Mouse (Mus musculus): ENCODE results near the gene Gm49396. TPM values are rescaled to one million over a fixed set of nuclear protein-coding genes. Genes with fewer than 3 reads are reported as not detected.

Gene Gm49396
- polyA plus RNA-seq (2012) = 3.0 and 6.0 TPM in 2 replicates

GRCm38 (mm10) chr7:30563117-30563905, at the start of gene Gm49396, which contains the start of the genes U2af1l4 and Psenen:
TSS of gene Gm49396 (plus strand) at chr7:30563344.
TSS of gene U2af1l4 (plus strand) at chr7:30563301.
TSS of gene Psenen (minus strand) at chr7:30563627.

GRCm38 (mm10) chr7:30534633-30535577, 28.2 kb upstream of the Gm49396 start, which contains the start of gene Arhgap33:
TSS of gene Arhgap33 (minus strand) at chr7:30535060.

GRCm38 (mm10) chr7:30552102-30553020, 10.8 kb upstream of the Gm49396 start, which contains the start of the genes Hspb6 and Proser3:
TSS of gene Hspb6 (plus strand) at chr7:30552178.
TSS of gene Proser3 (minus strand) at chr7:30552299.

GRCm38 (mm10) chr7:30559443-30559954, 3.6 kb upstream of the Gm49396 start, which contains the start of gene Lin37:
TSS of gene Lin37 (minus strand) at chr7:30559838.

GRCm38 (mm10) chr7:30564970-30565571, 1.9 kb downstream of the Gm49396 start, which contains the start of gene Igflr1:
TSS of gene Igflr1 (plus strand) at chr7:30565427.

GRCm38 (mm10) chr7:30588676-30589434, 25.7 kb downstream of the Gm49396 start, which contains the start of gene Kmt2b:
TSS of gene Kmt2b (minus strand) at chr7:30588726.

GRCm38 (mm10) chr7:30598786-30599185, 35.6 kb downstream of the Gm49396 start, which contains the start of gene Zbtb32:
TSS of gene Zbtb32 (minus strand) at chr7:30598909.

GRCm38 (mm10) chr7:30612654-30613402, 49.7 kb downstream of the Gm49396 start, which contains the start of gene Upk1a:
TSS of gene Upk1a (minus strand) at chr7:30612847.

Other genes with a start within 250 kb of the Gm49396 start
- gene Syne4, start 248.5 kb upstream of the Gm49396 start, polyA plus RNA-seq (2012) = 1.6 and 2.0 TPM in 2 replicates
- gene E130208F15Rik, start 241.6 kb upstream of the Gm49396 start, polyA plus RNA-seq (2012) = 0.48 and 0.54 TPM in 2 replicates
- 8.0 and 10.3 TPM in 2 replicates for gene Sdhaf1, start 239.4 kb upstream of the Gm49396 start, polyA plus RNA-seq (2012)
- gene Lrfn3, start 200.6 kb upstream of the Gm49396 start, polyA plus RNA-seq (2012) = 0.11 TPM in 1 of 2 replicates, not detected in the other
- gene Tyrobp, start 149.6 kb upstream of the Gm49396 start, polyA plus RNA-seq (2012) = 186 and 336 TPM in 2 replicates
- gene Hcst, start 143.5 kb upstream of the Gm49396 start, polyA plus RNA-seq (2012) = 6.4 and 7.2 TPM in 2 replicates
- gene Nfkbid, start 141.6 kb upstream of the Gm49396 start, polyA plus RNA-seq (2012) = 103 and 112 TPM in 2 replicates
- 0.08 and 0.15 TPM in 2 replicates for gene Aplp1, start 117.8 kb upstream of the Gm49396 start, polyA plus RNA-seq (2012)
- 0.05 and 0.13 TPM in 2 replicates for gene Kirrel2, start 105.7 kb upstream of the Gm49396 start, polyA plus RNA-seq (2012)
- not detected in 2 replicates for gene Nphs1, start 105.0 kb upstream of the Gm49396 start, polyA plus RNA-seq (2012)
- gene Prodh2, start 69.7 kb upstream of the Gm49396 start, polyA plus RNA-seq (2012) = not detected in 2 replicates
- gene Arhgap33, start 28.3 kb upstream of the Gm49396 start, polyA plus RNA-seq (2012) = 74.2 and 104 TPM in 2 replicates
- gene Hspb6, start 11.2 kb upstream of the Gm49396 start, polyA plus RNA-seq (2012) = 6.5 and 7.0 TPM in 2 replicates
- 20.5 and 24.2 TPM in 2 replicates for gene Proser3, start 11.0 kb upstream of the Gm49396 start, polyA plus RNA-seq (2012)
- gene Lin37, start 3.5 kb upstream of the Gm49396 start, polyA plus RNA-seq (2012) = 64.1 and 77.3 TPM in 2 replicates
- gene U2af1l4, start within 50 bp of the Gm49396 start, polyA plus RNA-seq (2012) = 86.2 and 92.8 TPM in 2 replicates
- 48.5 and 51.9 TPM in 2 replicates for gene Psenen, start 283 bp downstream of the Gm49396 start, polyA plus RNA-seq (2012)
- 8.8 and 9.3 TPM in 2 replicates for gene Igflr1, start 2.1 kb downstream of the Gm49396 start, polyA plus RNA-seq (2012)
- 80.2 and 109 TPM in 2 replicates for gene Kmt2b, start 25.4 kb downstream of the Gm49396 start, polyA plus RNA-seq (2012)
- 0.64 TPM in 1 of 2 replicates, not detected in the other for gene Zbtb32, start 35.6 kb downstream of the Gm49396 start, polyA plus RNA-seq (2012)
- 0.46 and 0.82 TPM in 2 replicates for gene Upk1a, start 49.5 kb downstream of the Gm49396 start, polyA plus RNA-seq (2012)
- gene Cox6b1, start 62.8 kb downstream of the Gm49396 start, polyA plus RNA-seq (2012) = 70.6 and 81.6 TPM in 2 replicates
- 0.23 and 0.25 TPM in 2 replicates for gene Etv2, start 72.5 kb downstream of the Gm49396 start, polyA plus RNA-seq (2012)
- 287 and 309 TPM in 2 replicates for gene Rbm42, start 87.0 kb downstream of the Gm49396 start, polyA plus RNA-seq (2012)
- gene Haus5, start 101.7 kb downstream of the Gm49396 start, polyA plus RNA-seq (2012) = 39.5 and 49.7 TPM in 2 replicates
- not detected in 2 replicates for gene Pmis2, start 108.3 kb downstream of the Gm49396 start, polyA plus RNA-seq (2012)
- not detected in 2 replicates for gene 2200002J24Rik, start 135.6 kb downstream of the Gm49396 start, polyA plus RNA-seq (2012)
- 0.93 and 1.6 TPM in 2 replicates for gene Atp4a, start 148.9 kb downstream of the Gm49396 start, polyA plus RNA-seq (2012)
- 48.5 and 64.1 TPM in 2 replicates for gene Tmem147, start 166.2 kb downstream of the Gm49396 start, polyA plus RNA-seq (2012)
- gene Gapdhs, start 180.3 kb downstream of the Gm49396 start, polyA plus RNA-seq (2012) = not detected in 2 replicates
- gene Sbsn, start 188.1 kb downstream of the Gm49396 start, polyA plus RNA-seq (2012) = 1.7 and 3.2 TPM in 2 replicates
- 2.0 and 6.7 TPM in 2 replicates for gene Dmkn, start 200.4 kb downstream of the Gm49396 start, polyA plus RNA-seq (2012)
- not detected in 2 replicates for gene Krtdap, start 224.6 kb downstream of the Gm49396 start, polyA plus RNA-seq (2012)